Mouse (Mus musculus) heart, embryonic 16.5 days (tissue): Measurements from ENCODE around the gene Sirt1. TPM values are rescaled to one million over a fixed set of nuclear protein-coding genes. Genes with fewer than 3 reads are reported as not detected.
"Not testable (repeated sequence)": the region's sequence is repeated elsewhere in the genome, so short reads cannot be mapped to it uniquely, and the experiment has no call there.

Source experiments
- ATAC-seq: fragments of 200-750 bp; cut with Nextera tagmentation; replicated peaks from 2 replicates; pipeline ENCODE4 v1.8.0; 2017; ENCODE audit warnings: moderate number of reproducible peaks; ENCODE audit not compliant: insufficient read depth, low FRiP score; ENCODE audit errors: extremely low read depth
- H3K27ac ChIP-seq: fragments of 300-500 bp; sonication (generic); 2 replicates; pipeline ENCODE4 v1.5.1; 2014; ENCODE audit warnings: mild to moderate bottlenecking, low read length, control low read depth, moderate library complexity
- H3K27me3 ChIP-seq: fragments of 300-500 bp; sonication (generic); 2 replicates; pipeline ENCODE4 v1.6.1; 2014; ENCODE audit warnings: low read length, mixed read lengths; ENCODE audit not compliant: control insufficient read depth, insufficient read depth
- H3K36me3 ChIP-seq: fragments of 300-500 bp; sonication (generic); 2 replicates; pipeline ENCODE4 v1.6.1; 2014; ENCODE audit not compliant: control insufficient read depth, insufficient read depth
- H3K4me1 ChIP-seq: fragments of 300-500 bp; sonication (generic); 2 replicates; pipeline ENCODE4 v1.6.1; 2014; ENCODE audit warnings: low read length, mixed read lengths; ENCODE audit not compliant: control insufficient read depth, insufficient read depth
- H3K4me2 ChIP-seq: fragments of 300-500 bp; sonication (generic); 2 replicates; pipeline ENCODE4 v1.6.1; 2014; ENCODE audit warnings: low read depth, mild to moderate bottlenecking, control low read depth, low read length
- H3K4me3 ChIP-seq: fragments of 300-500 bp; sonication (generic); 2 replicates; pipeline ENCODE4 v1.5.1; 2014; ENCODE audit warnings: mild to moderate bottlenecking, control low read depth, low read length
- H3K9ac ChIP-seq: fragments of 300-500 bp; sonication (generic); 2 replicates; pipeline ENCODE4 v1.6.1; 2014; ENCODE audit warnings: low read length, control low read depth
- H3K9me3 ChIP-seq: fragments of 300-500 bp; sonication (generic); replicated peaks from 2 replicates; pipeline ENCODE4 v1.6.1; 2016; ENCODE audit warnings: low read length; ENCODE audit not compliant: control insufficient read depth
- WGBS: fragments of 180-500 bp; shearing (Covaris S2); extraction: QIAGEN DNeasy Blood & Tissue Kit; methylation state at CpG from one replicate; pipeline ENCODE4 v1.1.7; 2014; 5-methylcytosine and 5-hydroxymethylcytosine counted together
- polyA plus RNA-seq: library from polyadenylated mRNA; unstranded; fragments of >200 nt; fragmentation: Nextera tagmentation; extraction: Ambion mirVana; gene quantifications from 2 replicates; pipeline ENCODE4 v1.2.1, GENCODE M21; 2015

The Sirt1 gene
- polyA plus RNA-seq, 1 experiment from 2014 or later = 2.7 TPM

DNA sequence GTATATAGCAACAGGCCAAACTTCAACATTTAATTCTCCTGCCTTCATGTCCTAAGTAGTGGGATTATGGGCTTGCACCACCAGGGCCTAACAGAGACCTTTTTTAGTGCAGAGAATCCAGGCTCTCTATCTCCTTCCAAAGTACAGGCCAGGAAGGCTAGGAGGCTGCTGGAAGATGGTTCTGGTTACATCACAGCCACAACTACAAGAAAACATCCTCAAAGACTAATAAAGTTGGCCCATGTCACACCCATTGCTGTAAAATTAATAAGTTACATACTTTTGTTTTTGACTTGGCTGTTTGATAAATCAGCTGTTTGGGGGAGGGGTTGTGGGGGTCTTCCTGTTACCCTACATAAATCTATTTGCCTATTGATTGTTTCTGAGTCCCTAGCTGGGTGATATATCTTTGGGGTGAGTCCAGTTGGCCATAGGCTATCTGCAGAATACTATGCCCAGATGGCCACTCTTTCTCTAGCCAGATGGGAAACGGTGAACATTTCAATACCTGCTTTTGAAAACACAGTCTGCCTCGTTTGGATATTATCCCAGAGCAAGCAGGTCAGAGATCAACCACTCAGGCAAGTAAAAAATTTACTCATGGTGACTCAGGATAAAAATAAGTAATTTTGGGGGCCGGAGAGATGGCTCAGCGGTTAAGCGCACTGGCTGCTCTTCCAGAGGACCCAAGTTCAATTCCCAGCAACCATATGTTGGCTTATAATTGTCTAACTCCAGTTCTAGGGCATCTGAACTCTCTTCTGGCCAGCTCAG is 21.4 kb upstream of the Sirt1 start:
- Histone ChIP-seq H3K36me3 (peaks cover 2% of the 10 kb centered on the region; the same call in 1 of the 2 replicates), H3K9me3 (no peaks in the 10 kb centered on the region), H3K4me1 (no peaks in the 10 kb centered on the region), H3K9ac (no peak overlapping the region), H3K27ac (no peak overlapping the region), H3K27me3 (no peaks in the 10 kb centered on the region), H3K4me2 (no peak overlapping the region), H3K4me3 (no peak overlapping the region)
- WGBS = 84% methylated on average over 5 of the region's 5 CpGs
- no peak for ATAC-seq

DNA sequence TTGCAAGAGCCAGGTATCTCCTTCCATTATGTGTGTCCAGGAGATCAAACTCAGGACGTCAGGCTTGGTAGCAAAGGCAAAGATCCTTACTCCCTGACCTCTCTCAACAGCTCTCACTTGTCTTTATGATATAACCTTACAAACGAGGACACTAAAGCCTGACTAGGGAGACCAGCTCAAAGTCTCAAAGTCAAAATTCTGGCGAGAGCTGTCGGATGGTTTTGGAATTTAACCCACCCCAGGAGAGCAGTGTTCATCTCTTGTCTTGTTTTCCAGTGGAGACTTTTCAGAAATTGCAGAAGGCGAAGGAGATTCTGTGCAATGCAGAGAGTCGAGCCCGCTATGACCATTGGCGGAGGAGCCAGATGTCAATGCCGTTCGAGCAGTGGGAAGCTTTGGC is 15.5 kb upstream of the Sirt1 start:
- Histone ChIP-seq H3K27ac (no peak overlapping the region), H3K4me2 (no peak overlapping the region), H3K36me3 (peaks cover 4% of the 10 kb centered on the region; the same call in 1 of the 2 replicates), H3K4me1 (no peaks in the 10 kb centered on the region), H3K4me3 (no peak overlapping the region), H3K9me3 (no peaks in the 10 kb centered on the region), H3K9ac (no peak overlapping the region), H3K27me3 (no peaks in the 10 kb centered on the region)
- no peak for ATAC-seq
- WGBS = 89% methylated on average over 10 of the region's 10 CpGs

DNA sequence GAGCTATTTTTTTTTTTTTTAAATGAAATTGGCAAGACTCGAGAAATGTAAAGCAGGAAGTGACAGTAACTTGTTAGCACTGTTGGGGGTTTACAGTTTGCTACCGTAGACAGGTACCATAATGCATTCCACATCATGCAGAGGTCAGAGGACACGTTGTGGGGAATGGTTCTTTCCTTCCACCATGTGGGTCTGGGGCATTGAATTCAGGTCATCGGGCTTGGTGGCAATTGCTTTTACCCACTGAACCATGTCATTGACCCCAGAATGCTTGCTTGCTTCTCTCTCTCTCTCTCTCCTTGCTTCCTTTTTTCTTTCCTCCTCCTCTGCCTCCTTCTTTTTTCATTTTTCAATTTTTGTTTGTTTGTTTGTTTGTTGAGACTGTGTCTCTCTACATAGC is 7.4 kb upstream of the Sirt1 start:
- ATAC-seq = no peak
- Histone ChIP-seq H3K4me2 (no peak overlapping the region), H3K27ac (no peak overlapping the region), H3K9ac (no peak overlapping the region), H3K4me3 (no peak overlapping the region), H3K9me3 (no peaks in the 10 kb centered on the region), H3K4me1 (no peaks in the 10 kb centered on the region), H3K36me3 (no peaks in the 10 kb centered on the region), H3K27me3 (no peaks in the 10 kb centered on the region)
- 59% methylated on average over 4 of the region's 4 CpGs for whole genome bisulfite sequencing

DNA sequence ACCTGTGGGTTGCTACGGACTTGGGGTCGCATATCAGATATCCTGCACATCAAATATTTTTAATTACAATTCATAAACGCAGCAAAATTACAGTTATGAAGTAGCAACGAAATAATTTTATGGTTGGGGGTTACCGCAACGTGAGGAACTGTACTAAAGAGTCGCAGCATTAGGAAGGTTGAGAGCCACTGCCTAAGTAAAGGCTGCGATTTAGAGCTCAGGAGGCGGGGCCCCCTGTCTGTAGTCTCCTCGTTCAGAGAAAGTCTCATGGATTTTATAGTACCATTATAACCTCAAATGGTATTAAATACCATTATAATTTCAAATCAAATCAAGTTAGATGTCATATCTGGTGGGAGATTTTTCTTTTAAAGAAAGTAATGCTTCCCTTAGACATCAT is 5.5 kb upstream of the Sirt1 start:
- Histone ChIP-seq H3K9me3 (no peaks in the 10 kb centered on the region), H3K4me2 (peak overlapping the region; percentile 92), H3K9ac (peak overlapping the region; percentile 78), H3K27me3 (no peaks in the 10 kb centered on the region), H3K4me1 (peaks cover under 1% of the 10 kb centered on the region), H3K27ac (peak overlapping the region; percentile 86), H3K36me3 (no peaks in the 10 kb centered on the region), H3K4me3 (peak overlapping the region; percentile 78)
- WGBS = 1% methylated on average over 10 of the region's 10 CpGs
- no peak for ATAC-seq

DNA sequence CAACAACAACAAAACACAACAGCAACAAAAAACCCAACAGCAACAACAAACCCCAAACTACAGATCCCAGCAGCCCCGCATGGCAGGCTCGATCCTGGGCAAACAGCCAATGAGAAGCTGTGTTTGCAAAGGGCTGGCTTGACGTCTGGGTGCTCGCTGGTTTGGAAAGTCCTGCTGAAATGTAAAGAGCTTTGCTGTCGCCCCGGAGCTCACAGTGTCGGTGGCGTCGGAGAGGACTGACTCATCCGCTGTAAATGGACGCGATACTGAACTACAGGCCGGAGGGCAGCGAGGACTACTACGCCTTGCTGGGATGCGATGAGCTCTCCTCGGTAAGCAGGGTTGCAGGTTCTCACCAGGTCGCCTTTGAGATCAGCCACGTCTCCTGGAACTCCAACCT is 4.9 kb upstream of the Sirt1 start:
- H3K9ac ChIP-seq = peak overlapping the region; percentile 78
- under 1% methylated on average over 19 of the region's 19 CpGs for WGBS
- H3K27me3 ChIP-seq = no peaks in the 10 kb centered on the region
- H3K4me1 ChIP-seq = peaks cover 6% of the 10 kb centered on the region
- peak overlapping the region; percentile 92 for H3K4me2 ChIP-seq
- peak overlapping the region; percentile 86 for H3K27ac ChIP-seq
- H3K4me3 ChIP-seq = peak overlapping the region; percentile 78
- no peaks in the 10 kb centered on the region for H3K9me3 ChIP-seq
- H3K36me3 ChIP-seq = no peaks in the 10 kb centered on the region
- ATAC-seq = peak; percentile 61

DNA sequence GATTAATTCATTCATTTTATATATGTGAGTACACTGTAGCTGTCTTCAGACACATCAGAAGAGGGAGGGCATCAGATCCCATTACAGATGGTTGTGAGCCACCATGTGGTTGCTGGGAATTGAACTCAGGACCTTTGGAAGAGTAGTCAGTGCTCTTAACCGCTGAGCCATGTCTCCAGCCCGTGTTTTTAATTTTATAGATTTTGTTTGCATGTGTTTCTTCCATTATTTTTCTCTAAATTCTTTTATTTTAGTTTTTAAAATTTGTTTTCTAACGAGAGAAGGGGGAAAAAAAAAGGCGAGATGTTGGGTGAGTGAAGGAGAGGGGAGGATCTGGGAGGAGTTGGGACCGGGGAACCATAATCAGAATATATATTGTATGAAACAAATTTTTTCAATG is 4.4 kb upstream of the Sirt1 start:
- H3K9ac ChIP-seq = peak overlapping the region; percentile 78
- not testable (repeated sequence) for H3K27me3 ChIP-seq, H3K4me1 ChIP-seq, ATAC-seq, H3K9me3 ChIP-seq, H3K36me3 ChIP-seq
- 24% methylated on average over 5 of the region's 5 CpGs for WGBS
- peak overlapping the region; percentile 92 for H3K4me2 ChIP-seq
- peak overlapping the region; percentile 7; the same call in 1 of the 2 replicates for H3K27ac ChIP-seq
- H3K4me3 ChIP-seq = peak overlapping the region; percentile 78

DNA sequence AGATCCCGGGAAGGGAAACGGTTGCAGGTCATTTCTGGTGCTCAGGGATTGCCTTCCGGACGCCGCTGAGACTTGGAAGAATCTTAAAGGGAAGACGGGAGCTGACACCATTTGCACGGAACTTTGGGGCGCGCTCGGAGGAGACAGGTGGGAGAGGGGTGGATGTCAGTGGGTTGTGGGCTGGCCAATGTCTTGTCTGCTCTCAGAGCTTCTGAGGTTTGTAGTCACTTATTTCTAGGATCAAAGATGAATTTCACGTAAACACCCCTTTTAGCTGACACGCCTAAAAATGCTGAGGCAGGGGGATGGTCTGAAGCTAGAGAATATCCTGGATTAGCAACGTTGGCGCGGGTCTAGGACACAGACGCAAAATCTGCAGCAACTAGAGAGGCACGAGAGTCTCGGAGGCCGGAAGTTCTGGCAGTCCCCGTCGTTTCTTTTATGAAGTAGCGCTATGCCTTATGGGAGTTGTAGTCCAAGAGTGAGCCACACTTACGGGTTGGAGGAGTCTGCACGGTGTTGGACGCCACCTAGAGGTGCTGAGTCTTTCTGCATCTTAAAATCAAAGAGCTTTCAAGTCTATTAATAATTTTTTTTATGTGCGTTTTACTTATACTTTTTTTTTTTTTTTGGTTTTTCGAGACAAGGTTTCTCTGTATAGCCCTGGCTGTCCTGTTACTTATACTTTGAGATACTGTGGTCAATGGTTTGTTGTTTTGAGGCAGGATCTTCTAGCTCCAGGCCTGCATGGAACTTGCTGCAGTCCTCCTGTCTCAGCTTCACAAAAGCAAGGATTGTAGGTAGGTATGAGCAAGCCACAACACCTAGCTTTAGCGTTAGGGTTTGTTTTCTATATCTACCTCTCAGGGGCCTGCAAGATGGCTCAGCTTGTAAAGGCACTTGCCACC is 1.1 kb upstream of the Sirt1 start, which contains the start of gene Dnajc12:
TSS of gene Dnajc12 (plus strand) at position 72 of the 908 bp plus-strand sequence.
- Histone ChIP-seq H3K4me1 (peaks cover 6% of the 10 kb centered on the region), H3K27me3 (no peaks in the 10 kb centered on the region), H3K9ac (peak within 1 kb of the TSS; percentile 79), H3K27ac (peak within 1 kb of the TSS; percentile 59; the same call in 1 of the 2 replicates), H3K4me2 (peak within 1 kb of the TSS; percentile 82), H3K4me3 (peak within 1 kb of the TSS; percentile 64), H3K36me3 (no peaks in the 10 kb centered on the region), H3K9me3 (no peaks in the 10 kb centered on the region)
- WGBS = under 1% methylated on average over 28 of the region's 28 CpGs
- peak; percentile 91 for ATAC-seq

DNA sequence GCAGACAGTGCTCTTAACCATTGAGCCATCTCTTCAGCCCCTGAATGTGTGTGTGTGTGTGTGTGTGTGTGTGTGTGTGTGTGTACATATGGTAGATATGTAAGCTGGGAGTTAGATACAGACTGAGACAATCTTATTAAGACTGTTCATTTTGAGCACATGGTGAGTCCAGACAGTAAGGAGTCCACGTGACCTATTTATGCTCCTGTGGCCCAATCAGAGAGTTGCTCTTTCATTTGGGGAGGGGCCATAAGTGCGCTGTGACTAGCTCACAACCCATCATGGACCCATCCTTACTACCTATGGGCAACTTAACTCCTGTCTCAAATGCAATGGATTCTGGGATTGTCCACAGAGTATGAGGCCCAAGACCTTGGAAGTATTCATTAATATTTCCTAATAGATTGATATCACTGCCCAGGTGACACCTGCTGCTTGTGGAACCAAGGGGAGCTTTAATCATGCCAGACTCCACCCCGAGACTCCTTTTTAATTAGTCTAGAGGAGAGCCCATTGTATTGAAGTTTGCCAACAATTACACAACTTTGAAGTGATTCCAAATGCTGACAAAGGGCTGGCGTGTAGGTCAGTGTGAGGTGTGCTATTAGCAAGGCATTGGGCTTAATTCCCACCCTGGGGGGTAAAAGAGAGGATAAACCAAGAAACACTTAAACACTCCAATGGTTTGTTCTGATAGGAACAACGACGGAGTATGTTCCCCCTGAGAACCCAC is 2.4 kb downstream of the Sirt1 start:
- Histone ChIP-seq H3K36me3 (no peaks in the 10 kb centered on the region), H3K4me3 (no peak overlapping the region), H3K4me2 (no peak overlapping the region), H3K27me3 (no peaks in the 10 kb centered on the region), H3K9ac (no peak overlapping the region), H3K4me1 (peaks cover 6% of the 10 kb centered on the region), H3K9me3 (no peaks in the 10 kb centered on the region), H3K27ac (no peak overlapping the region)
- no peak for ATAC-seq
- WGBS = 68% methylated on average over 6 of the region's 6 CpGs
